Mouse (Mus musculus): Measurements from ENCODE around the gene Bpifb5.
"Not testable (repeated sequence)": the region's sequence is repeated elsewhere in the genome, so short reads cannot be mapped to it uniquely, and the experiment has no call there.

DNA sequence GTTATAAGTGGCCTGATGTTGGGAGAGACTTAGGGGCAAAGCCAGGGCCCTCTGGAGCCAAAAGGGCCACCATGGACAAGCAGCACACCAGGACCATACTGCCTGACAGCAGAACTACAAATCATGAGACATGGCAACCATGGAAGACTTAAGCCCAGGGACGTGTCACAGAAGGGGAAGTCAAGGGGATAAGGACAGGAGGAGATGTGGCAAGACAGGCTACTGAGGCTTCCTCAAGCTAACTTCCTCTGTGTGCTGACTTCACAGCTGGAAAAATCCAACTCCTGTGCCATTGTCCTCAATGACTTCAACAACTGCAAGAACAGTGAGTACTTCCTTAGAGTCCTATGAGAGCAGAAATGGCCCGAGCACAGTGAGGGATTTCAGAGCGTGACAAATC, 40.9 kb downstream of the Bpifb5 start:
- not testable (repeated sequence) for TF ChIP-seq GATA1 (IDR thresholded peaks at IDR 0.05; ENCODE audit: borderline replicate concordance, low read length); FLI1 (IDR thresholded peaks at IDR 0.05; ENCODE audit: low read length)
